Mouse (Mus musculus) olfactory bulb, adult 2 months (tissue): ENCODE data around the gene Fbxw20.

ENCODE experiments used
- CTCF ChIP-seq: fragments of 200-500 bp; IDR thresholded peaks from 2 replicates; pipeline ENCODE4 v1.5.1; 2012; ENCODE audit warnings: low read depth, mild to moderate bottlenecking, low read length, moderate library complexity; ENCODE audit not compliant: insufficient read depth
- POLR2A ChIP-seq: fragments of 200-500 bp; IDR thresholded peaks from 2 replicates; pipeline ENCODE4 v1.6.1; 2012; ENCODE audit warnings: mild to moderate bottlenecking, low read depth, low read length, moderate library complexity; ENCODE audit not compliant: insufficient read depth

DNA sequence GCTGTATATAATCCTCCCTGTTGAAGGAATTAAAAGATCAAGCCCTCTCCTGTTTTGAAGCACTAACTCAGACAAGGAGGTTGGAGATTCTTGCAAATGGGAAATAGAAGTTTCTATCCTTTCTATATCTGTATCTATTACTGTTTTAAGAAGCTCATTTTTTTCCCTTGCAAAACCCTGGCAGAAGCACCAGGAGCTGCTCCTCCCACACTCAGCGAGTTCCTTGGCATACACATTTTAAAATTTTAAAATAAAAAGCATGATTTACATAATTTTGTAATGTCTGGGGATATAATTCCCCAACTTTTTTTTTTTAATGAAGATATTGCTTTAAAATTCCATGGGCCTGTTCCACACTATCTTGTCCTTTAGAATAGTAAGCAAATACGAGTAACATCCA is 28.5 kb upstream of the Fbxw20 start:
- TF ChIP-seq CTCF: no peak
- TF ChIP-seq POLR2A: no peak
